Mouse (Mus musculus) lung, postnatal 25 days (tissue): ENCODE results near the gene Prlhr.

Experiments
- DNase-seq: peaks from one replicate; pipeline ENCODE4 v3.0.0; 2022; ENCODE audit warnings: low spot score

The Prlhr gene

GRCm38 (mm10) chr19:60468254-60468762 lies at the start of gene Prlhr:
Prlhr (minus strand) TSS chr19:60468304.
- DNase-seq = no peak

DNA sequence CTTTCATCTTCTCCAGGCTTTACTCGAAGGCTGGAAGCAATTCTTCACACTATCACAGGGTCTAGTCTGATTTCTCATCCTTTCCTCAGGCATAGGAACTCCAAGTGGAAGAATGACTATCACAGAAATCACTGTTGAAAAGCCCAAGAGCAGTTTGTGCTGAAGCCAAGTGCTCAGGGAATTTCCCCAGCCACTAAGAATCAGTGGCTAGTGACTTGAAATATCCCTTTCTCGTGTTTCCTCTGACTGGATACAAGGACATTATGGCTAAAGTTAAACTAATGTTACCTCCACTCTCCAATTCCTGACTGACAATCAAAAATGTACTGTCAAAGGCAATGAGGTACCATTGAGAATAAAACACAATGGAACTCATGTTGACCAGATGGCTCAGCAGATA lies 47.0 kb upstream of the Prlhr start:
- DNase-seq = no peak

DNA sequence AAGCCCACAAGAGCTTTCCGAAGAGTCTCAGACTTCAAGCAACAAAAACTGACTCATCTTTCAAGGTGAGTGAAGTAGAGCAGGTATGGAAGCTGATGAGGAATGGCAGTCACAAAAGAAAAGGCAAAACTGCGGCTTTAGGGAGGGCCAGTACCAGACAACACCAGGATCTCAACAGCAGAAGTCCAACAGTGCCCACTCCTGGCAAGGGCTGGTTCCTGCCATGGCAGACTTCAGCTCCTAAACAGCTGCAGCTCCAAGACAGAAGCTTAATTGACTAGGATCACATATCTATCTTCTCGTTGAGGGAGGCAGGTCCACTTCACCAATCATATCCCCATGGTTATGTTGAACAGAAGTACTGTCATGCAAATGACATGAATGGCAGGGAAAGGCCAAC lies 45.3 kb upstream of the Prlhr start:
- no peak for DNase-seq

DNA sequence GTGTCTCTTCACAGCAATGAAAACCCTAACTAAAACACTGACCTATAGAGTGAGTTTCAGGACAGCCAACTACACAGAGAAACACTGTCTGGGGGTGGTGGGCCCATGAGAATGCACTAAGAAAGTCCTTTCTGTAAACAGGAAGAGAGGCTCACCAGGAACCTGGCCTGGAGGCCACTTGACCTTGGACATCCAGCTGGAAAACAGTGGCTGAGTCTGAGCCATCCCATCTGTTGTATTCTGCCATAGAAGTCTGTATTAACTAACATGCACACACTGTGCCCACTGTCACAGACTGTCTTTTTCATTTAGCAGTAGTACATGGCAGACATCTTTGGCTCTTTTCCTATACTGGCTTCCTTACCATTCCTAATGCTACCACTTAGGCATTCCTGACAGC lies 32.1 kb upstream of the Prlhr start:
- DNase-seq = peak; percentile 44

- DNase-seq = no peak
These were observed 29.1 kb upstream of the Prlhr start for GRCm38 (mm10) chr19:60497171-60497570.

DNA sequence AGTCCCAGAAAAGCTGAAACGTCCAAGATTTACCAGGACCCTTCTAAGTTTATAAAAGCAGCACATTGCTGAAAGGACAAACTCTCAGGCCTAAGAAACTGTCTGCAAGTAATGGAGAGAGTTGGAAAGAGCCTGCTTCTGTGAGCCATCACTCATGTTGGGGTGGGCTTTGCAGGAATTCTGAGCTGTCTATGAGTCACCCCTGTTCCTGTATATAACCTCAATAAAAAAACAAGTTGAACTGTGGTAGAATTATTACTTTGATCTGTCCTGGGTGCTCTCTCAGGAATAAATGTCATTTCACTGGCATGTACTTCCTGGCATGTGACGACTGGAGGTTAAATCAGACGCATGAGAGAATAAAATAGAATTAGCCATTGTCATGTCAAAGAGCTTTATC lies 27.7 kb upstream of the Prlhr start:
- no peak for DNase-seq

GRCm38 (mm10) chr19:60489566-60489965 lies 21.5 kb upstream of the Prlhr start:
- no peak for DNase-seq

DNA sequence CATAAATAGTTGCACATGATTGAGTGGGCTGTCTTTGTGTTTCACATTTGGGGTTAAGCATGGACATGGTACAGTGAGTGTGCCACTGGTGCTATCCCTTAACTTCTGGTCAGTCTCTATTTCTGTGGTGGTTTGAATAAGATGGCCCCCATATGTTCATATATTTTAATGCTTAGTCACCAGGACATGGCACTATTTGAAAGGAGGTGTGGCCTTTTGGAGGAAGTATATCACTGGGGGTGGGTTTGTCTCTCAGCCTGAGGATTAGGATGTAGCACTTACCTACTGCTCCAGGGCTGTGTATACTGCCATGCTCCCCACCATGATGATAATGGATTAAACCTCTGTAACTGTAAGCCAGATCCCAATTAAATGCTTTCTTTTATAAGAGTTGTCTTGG lies 17.2 kb upstream of the Prlhr start:
- DNase-seq = no peak

- DNase-seq = no peak
These were observed 10.8 kb upstream of the Prlhr start for GRCm38 (mm10) chr19:60478859-60479258.

DNA sequence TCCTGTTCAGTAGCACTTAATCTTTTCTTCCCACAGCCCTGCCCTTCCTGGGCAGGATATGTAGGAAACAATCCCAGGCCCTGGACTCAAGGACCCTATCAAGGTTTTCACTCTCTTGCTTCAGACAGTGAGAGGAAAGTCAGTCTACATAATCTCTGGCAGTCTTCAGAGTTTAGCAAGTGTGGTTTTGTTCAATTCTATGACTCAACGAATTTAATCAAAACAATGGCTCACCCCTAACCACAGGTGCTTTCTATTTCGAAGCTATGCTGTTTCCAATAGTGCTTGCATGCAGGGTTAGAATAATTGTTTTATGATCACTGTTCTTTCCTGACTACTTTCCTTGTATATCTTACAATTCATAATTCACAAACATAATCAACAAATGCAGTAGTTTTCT lies 9.7 kb upstream of the Prlhr start:
- no peak for DNase-seq

- peak; percentile 3 for DNase-seq
These were observed 742 bp upstream of the Prlhr start for GRCm38 (mm10) chr19:60468846-60469245.

DNA sequence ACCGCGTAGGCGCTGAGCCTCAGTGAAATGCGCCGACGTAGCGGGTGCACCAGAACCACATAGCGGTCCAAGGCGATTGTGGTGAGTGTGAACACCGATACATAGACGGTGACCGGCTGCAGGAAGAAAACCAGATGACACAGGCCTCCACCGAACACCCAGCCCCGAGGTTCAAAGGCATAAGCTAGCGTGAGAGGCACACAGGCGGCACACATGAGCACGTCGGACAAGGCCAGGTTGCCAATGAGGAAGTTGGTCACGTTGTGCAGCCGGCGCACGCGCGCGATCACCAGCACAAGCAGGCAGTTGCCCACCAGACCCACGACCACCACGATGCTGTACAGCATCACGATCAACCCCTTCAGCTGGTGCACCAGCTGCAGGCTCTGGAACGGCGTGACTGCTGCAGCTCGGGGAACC lies 506 bp downstream of the Prlhr start:
- DNase-seq = no peak

DNA sequence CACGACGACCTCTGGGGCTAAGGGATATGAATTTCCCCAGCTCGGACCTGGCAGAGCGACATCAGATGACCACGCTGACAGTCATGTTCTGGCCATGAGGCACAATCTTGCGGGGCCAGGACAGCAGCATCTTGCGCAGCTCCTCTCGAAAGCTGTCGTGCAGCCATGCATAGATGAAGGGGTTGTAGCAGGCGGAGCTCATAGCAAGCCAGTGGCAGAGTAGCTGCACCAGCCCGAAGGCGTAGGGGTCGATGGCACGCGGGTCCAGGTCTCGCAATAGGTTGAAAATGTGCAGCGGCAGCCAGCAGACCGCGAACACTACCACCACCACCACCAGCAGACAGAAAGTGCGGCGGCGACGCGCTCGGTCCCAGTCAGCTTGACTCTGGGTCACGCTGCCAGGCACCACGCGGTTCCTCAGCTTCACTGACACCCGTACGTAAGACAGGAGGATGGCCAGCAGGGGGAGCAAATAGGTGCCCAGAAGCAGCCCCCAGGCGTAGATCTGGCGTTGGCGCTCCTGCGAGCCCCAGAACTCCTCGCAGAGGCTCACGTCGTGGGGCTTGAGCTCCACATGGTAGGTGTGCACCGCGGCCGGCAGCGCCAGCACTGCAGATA lies 1.0 kb downstream of the Prlhr start:
- DNase-seq = peak; percentile 30

GRCm38 (mm10) chr19:60465726-60466125 lies 2.4 kb downstream of the Prlhr start:
- DNase-seq = no peak

- peak; percentile 53 for DNase-seq
These were observed 4.2 kb downstream of the Prlhr start for GRCm38 (mm10) chr19:60463896-60464295.

DNA sequence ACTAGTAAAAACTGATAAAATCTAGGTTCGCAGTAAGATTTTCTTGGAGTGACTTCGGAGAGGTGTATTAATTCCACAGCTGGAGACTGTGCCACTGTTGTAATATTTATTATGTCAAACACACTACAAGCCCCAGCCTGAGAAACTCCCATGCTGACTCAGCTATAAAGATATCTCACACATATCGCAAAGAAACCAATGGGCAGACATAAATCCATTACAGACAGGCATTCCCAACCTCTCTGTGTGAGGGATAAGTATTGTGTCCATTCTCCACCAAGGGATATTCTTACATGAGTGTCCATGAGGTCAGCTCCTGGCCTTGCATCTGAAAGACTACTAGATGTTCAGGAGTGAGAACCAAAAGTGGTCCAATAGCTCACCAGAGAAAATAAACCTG lies 4.7 kb downstream of the Prlhr start:
- DNase-seq = no peak

DNA sequence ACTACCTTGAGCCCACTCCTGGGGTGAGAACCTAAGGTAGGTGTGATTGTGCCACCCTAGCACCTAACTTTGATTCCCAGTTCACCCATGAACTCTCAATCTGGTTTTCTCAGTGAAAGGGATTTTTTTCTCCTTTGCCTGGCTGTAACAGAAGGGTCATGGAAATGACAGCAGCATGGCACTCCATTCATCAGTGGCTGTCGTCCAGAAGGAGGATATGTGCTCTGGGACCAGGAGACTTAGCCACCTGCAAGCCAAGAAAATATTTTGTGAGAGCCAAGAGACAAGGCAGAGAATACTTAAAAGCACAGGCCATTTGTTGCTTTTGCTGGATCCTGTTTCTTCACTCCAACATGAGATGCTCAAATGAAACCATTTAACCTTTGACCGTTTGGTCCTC lies 6.6 kb downstream of the Prlhr start:
- no peak for DNase-seq

DNA sequence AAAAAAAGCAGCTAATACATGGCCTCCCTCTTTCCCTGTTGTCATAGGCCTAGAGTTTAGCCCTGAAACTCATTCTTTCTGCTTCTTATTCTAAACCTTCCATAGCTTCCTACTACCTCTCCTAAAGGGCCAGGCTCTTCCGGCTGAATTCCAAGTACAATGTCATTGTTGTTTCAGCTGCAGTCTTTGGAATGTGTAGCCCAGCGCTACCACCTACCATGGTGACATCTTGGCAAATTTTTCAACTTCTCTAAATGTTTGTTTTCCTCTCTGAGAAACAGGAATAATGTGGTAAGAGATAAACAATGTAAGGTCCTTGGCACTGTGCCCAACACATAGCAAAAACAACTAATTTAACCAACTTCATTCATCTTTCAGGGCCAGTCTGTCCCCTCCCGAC lies 8.4 kb downstream of the Prlhr start:
- no peak for DNase-seq

DNA sequence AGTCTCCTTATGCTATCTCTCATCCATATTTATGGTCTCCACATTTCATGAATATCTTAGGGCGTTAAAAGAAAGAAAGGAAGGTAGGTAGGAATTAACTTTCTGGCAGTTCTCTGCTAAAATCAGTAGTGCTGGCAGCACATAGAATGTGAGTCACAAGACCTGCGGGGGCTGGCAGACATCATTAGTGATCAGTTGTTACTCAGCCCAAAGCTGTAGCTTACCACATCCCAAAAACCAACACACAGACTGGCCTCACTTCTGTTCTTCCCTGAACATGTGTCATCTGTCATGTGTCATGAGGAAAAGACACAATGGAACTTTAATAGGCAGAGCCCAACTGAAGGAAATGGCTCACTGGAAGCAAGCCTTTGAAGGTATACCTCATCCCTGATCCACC lies 9.0 kb downstream of the Prlhr start:
- DNase-seq = no peak

- DNase-seq = no peak
These were observed 12.3 kb downstream of the Prlhr start for GRCm38 (mm10) chr19:60455791-60456190.

DNA sequence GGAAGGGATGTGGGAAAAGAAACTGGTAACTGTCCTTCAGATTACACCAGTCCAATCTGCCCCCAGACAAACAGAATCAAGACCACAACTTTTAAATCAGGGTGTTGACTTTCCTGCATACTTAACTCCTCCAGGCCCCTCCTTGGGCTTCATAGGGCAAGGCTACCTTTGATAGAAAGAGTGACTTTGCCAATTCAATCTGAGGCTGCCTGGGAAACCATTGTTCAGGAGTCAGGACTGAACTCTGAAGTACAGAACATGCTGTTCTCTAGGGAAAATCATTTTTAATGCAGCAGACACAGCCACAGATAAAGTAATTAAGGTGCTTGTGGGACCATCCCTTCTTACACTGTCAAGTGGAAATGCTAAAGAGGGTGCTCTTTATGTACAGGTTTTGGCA lies 27.6 kb downstream of the Prlhr start:
- no peak for DNase-seq

DNA sequence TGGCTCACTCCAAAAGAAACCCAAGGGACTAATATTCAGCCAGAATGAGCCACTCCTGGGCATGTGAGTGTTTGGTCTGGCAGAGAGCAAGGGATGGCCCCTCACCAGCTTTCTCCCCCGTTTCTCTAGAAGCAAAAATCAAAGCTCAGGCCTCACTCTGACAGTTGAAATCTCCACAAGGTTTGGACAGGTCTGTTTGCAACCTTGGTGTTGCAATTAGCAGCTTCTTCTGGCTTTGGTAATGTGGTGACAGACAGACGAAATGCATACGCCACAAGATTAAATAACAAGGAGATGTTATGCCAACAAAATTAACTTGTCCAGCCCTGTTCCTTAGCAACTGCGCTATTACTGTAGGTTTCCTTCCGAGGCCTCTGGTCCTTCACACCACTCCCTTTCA lies 28.0 kb downstream of the Prlhr start:
- no peak for DNase-seq

DNA sequence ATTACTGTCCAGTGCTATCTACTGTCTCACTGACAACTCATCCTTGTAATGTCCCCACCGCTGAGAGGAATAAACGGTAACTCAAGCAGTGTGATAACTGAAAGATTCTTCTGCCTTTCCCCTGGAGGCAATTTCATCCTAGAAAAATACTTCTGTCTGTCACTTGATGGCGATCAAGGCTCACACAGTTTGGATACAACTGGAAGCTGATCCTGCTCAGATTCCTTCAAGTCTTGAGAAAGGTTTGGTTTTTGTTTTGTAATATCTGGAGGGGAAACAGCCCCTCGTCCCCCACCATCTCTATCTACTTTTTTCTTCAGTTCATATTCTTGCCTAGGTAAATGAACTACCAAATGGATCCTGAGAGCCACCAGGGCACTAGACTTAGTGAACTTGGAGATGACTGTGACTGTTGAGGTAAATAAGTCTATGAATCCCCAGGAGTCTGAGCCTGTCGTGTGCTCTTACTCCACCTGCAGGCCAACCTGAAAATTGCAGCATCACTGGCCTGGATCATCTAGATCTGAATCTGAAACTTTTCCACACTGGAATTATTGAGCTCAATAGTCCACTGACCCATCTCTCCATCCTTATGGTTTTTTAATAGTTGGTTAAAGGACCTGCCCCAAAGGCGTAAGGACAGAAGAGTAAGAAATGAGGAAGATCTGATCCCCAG lies 30.4 kb downstream of the Prlhr start:
- peak; percentile 24 for DNase-seq
